Mouse (Mus musculus): ENCODE results near the gene Mx1. TPM values are rescaled to one million over a fixed set of nuclear protein-coding genes. Genes with fewer than 3 reads are reported as not detected.

Gene Mx1
- polyA plus RNA-seq, 1 experiment, result 7.9 TPM

DNA sequence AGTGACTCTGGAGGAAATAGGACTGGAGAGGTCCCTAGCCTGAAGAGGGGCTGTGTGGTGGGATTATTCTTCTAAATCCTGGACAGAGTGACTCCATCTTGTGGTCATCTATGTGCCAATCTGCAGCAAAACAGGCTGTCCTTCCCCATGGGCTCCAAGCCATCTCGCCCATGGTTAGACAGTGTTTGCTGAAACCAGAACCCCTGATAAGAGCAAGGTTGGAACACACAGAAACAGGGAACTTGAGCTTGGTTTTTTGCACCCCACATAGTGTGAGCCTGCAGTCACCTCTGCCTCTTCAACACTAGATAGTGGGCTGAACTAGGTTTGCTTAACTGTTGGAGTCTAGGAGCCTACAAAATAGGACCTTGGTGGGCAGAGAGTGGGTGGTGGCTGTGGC lies 13.8 kb upstream of the Mx1 start:
- no peak overlapping the region for H3K4me3 ChIP-seq (ENCODE audit: control insufficient read depth, insufficient read depth, low read length)
- WGBS, result 93% methylated on average over 1 of the region's 1 CpGs
- TF ChIP-seq CTCF (IDR thresholded peaks at IDR 0.05; ENCODE audit: borderline replicate concordance, control insufficient read depth, extremely low read depth, insufficient read depth, low read length, poor library complexity) (no peak), POLR2A (IDR thresholded peaks at IDR 0.05; ENCODE audit: control insufficient read depth, extremely low read depth, insufficient read depth, low read length, poor library complexity) (no peak)
- no peaks in the 10 kb centered on the region for H3K27me3 ChIP-seq (ENCODE audit: control insufficient read depth, insufficient read depth, low read length)
- H3K27ac ChIP-seq (ENCODE audit: control insufficient read depth, insufficient read depth, low read length), result no peak overlapping the region
- no peaks in the 10 kb centered on the region for H3K4me1 ChIP-seq (replicated peaks; ENCODE audit: control insufficient read depth, insufficient read depth, low read length)
- no peak for DNase-seq
- no peaks in the 10 kb centered on the region for H3K36me3 ChIP-seq (ENCODE audit: control insufficient read depth, insufficient read depth, low read length)

DNA sequence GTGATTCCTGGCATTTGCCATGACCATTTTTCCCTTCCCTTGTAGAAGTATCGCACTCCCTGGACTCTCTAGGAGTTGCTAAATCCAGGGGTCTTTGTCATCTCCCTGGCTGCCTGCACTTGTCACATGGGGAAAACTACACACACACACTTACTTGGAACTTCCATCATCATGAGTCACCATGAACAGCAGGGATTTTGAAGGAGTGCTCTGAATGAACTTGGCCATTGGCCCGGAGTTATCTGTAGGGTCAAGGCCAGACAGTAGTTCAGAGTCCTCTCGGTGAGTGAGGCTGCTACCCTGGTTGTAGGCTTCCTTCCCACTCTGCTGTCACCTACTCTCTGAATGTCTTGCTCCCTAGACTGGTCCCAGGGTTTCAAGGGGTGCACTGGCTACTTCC lies 12.9 kb upstream of the Mx1 start:
- H3K4me1 ChIP-seq (replicated peaks; ENCODE audit: control insufficient read depth, insufficient read depth, low read length), result no peaks in the 10 kb centered on the region
- no peak overlapping the region for H3K4me3 ChIP-seq (ENCODE audit: control insufficient read depth, insufficient read depth, low read length)
- DNase-seq, result no peak
- H3K27me3 ChIP-seq (ENCODE audit: control insufficient read depth, insufficient read depth, low read length), result no peaks in the 10 kb centered on the region
- no peak for TF ChIP-seq POLR2A (IDR thresholded peaks at IDR 0.05; ENCODE audit: control insufficient read depth, extremely low read depth, insufficient read depth, low read length, poor library complexity)
- TF ChIP-seq CTCF (IDR thresholded peaks at IDR 0.05; ENCODE audit: borderline replicate concordance, control insufficient read depth, extremely low read depth, insufficient read depth, low read length, poor library complexity), result no peak
- H3K27ac ChIP-seq (ENCODE audit: control insufficient read depth, insufficient read depth, low read length), result no peak overlapping the region
- H3K36me3 ChIP-seq (ENCODE audit: control insufficient read depth, insufficient read depth, low read length), result no peaks in the 10 kb centered on the region
- WGBS, result 92% methylated on average over 3 of the region's 3 CpGs

- 97% methylated on average over 2 of the region's 2 CpGs for WGBS
Observed at GRCm38 (mm10) chr16:97474671-97475070, 12.0 kb upstream of the Mx1 start.

DNA sequence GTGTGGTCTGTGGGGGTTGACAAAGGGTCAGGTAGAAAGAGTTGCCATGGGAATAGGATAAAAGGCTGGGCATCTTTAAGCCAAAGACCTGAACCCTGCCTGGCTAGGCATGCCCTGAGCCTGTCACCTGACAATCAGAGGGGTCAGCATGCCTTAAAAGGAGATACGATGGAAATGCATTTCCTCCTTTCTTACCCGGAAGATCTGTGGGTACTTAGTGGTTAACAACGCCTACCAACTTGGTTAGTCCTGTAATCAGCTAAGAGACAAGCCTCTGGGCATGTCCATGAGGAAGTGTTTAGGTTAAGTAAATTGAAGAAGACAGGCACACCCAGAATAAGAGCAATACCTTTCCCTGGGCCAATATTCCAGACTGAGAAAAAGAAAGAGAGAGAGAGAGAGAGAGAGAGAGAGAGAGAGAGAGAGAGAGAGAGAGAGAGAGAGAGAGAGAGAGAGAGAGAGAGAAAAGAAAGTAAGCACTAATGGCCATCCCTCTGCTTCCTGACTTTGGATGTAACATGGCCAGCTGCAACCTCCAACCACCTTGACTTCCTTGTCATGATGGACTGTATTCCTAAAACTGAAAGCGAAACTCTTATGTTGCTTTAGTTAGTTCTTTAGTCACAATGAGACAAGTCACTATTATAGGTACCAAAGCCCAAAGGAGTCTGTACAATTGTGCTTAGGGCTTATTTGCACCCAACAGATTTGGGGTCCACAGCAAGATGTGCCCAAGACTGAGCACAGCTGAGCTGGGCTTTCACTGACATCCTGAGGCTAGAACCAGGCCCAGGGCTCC lies 5.5 kb upstream of the Mx1 start:
- no peak for DNase-seq
- WGBS, result 40% methylated on average over 4 of the region's 4 CpGs
- H3K27ac ChIP-seq (ENCODE audit: control insufficient read depth, insufficient read depth, low read length), result no peak overlapping the region

More at GRCm38 (mm10) chr16:97474671-97475070, 12.0 kb upstream of the Mx1 start:
- DNase-seq, result no peak
- Histone ChIP-seq H3K27me3 (ENCODE audit: control insufficient read depth, insufficient read depth, low read length) (no peaks in the 10 kb centered on the region), H3K36me3 (ENCODE audit: control insufficient read depth, insufficient read depth, low read length) (no peaks in the 10 kb centered on the region), H3K4me1 (replicated peaks; ENCODE audit: control insufficient read depth, insufficient read depth, low read length) (no peaks in the 10 kb centered on the region), H3K4me3 (ENCODE audit: control insufficient read depth, insufficient read depth, low read length) (no peak overlapping the region), H3K27ac (ENCODE audit: control insufficient read depth, insufficient read depth, low read length) (no peak overlapping the region)
- TF ChIP-seq CTCF (IDR thresholded peaks at IDR 0.05; ENCODE audit: borderline replicate concordance, control insufficient read depth, extremely low read depth, insufficient read depth, low read length, poor library complexity) (no peak), POLR2A (IDR thresholded peaks at IDR 0.05; ENCODE audit: control insufficient read depth, extremely low read depth, insufficient read depth, low read length, poor library complexity) (no peak)

GRCm38 (mm10) chr16:97467472-97467871 lies 4.8 kb upstream of the Mx1 start:
- DNase-seq, result no peak
- Histone ChIP-seq H3K4me1 (replicated peaks; ENCODE audit: control insufficient read depth, insufficient read depth, low read length) (peaks cover 9% of the 10 kb centered on the region), H3K36me3 (ENCODE audit: control insufficient read depth, insufficient read depth, low read length) (no peaks in the 10 kb centered on the region), H3K4me3 (ENCODE audit: control insufficient read depth, insufficient read depth, low read length) (no peak overlapping the region), H3K27ac (ENCODE audit: control insufficient read depth, insufficient read depth, low read length) (no peak overlapping the region), H3K27me3 (ENCODE audit: control insufficient read depth, insufficient read depth, low read length) (no peaks in the 10 kb centered on the region)
- 93% methylated on average over 3 of the region's 3 CpGs for WGBS
- TF ChIP-seq CTCF (IDR thresholded peaks at IDR 0.05; ENCODE audit: borderline replicate concordance, control insufficient read depth, extremely low read depth, insufficient read depth, low read length, poor library complexity), result no peak
- no peak for TF ChIP-seq POLR2A (IDR thresholded peaks at IDR 0.05; ENCODE audit: control insufficient read depth, extremely low read depth, insufficient read depth, low read length, poor library complexity)

More for the DNA sequence above, 5.5 kb upstream of the Mx1 start:
- no peak overlapping the region for H3K4me3 ChIP-seq (ENCODE audit: control insufficient read depth, insufficient read depth, low read length)
- H3K36me3 ChIP-seq (ENCODE audit: control insufficient read depth, insufficient read depth, low read length), result no peaks in the 10 kb centered on the region
- H3K27me3 ChIP-seq (ENCODE audit: control insufficient read depth, insufficient read depth, low read length), result no peaks in the 10 kb centered on the region
- TF ChIP-seq CTCF (IDR thresholded peaks at IDR 0.05; ENCODE audit: borderline replicate concordance, control insufficient read depth, extremely low read depth, insufficient read depth, low read length, poor library complexity) (no peak), POLR2A (IDR thresholded peaks at IDR 0.05; ENCODE audit: control insufficient read depth, extremely low read depth, insufficient read depth, low read length, poor library complexity) (no peak)
- H3K4me1 ChIP-seq (replicated peaks; ENCODE audit: control insufficient read depth, insufficient read depth, low read length), result peaks cover 4% of the 10 kb centered on the region; the same call in 1 of the 2 replicates

DNA sequence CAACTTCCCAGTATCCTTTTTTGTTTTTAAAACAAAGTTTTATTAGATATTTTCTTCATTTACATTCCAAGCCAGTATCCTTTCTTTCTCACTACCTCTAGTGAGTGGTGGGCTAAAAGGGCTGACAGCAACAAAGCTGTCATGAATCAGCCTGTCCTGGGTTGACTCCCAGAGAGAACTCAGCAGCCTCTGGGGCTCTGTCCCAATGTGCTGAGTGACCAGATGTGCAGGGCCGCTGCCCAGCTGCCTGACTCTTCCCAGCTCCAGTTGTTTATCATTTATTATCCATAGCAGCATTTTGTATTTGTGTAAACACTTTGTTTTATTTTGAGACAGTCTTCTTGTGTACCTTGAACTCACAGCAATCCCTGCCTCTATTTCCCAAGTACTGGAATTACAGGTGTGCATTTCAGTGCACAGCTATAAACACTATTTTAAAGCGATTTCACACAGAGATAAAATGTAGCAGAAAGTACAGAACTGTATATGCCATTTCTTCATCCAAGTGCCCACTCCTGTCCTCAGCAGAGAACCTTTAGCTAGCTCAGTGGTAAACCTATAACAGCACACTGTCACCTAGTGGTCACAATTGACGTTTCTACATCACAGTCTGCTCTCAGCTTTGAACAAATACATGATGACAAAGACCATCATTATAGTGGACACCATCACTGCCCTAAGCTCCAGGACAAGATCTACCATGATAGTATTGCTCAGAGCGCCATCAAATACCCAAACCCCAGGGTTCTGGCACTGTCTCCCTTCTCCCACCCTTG lies 3.7 kb upstream of the Mx1 start:
- peaks cover 9% of the 10 kb centered on the region for H3K4me1 ChIP-seq (replicated peaks; ENCODE audit: control insufficient read depth, insufficient read depth, low read length)
- no peaks in the 10 kb centered on the region for H3K36me3 ChIP-seq (ENCODE audit: control insufficient read depth, insufficient read depth, low read length)
- H3K27me3 ChIP-seq (ENCODE audit: control insufficient read depth, insufficient read depth, low read length), result no peaks in the 10 kb centered on the region
- H3K27ac ChIP-seq (ENCODE audit: control insufficient read depth, insufficient read depth, low read length), result no peak overlapping the region
- TF ChIP-seq CTCF (IDR thresholded peaks at IDR 0.05; ENCODE audit: borderline replicate concordance, control insufficient read depth, extremely low read depth, insufficient read depth, low read length, poor library complexity), result no peak
- no peak for TF ChIP-seq POLR2A (IDR thresholded peaks at IDR 0.05; ENCODE audit: control insufficient read depth, extremely low read depth, insufficient read depth, low read length, poor library complexity)
- no peak overlapping the region for H3K4me3 ChIP-seq (ENCODE audit: control insufficient read depth, insufficient read depth, low read length)
- DNase-seq, result no peak
- 69% methylated on average over 4 of the region's 4 CpGs for WGBS
